Mouse (Mus musculus) bone marrow macrophage, adult 2 months (primary cell): ENCODE results near the gene Glis3. TPM values are rescaled to one million over a fixed set of nuclear protein-coding genes. Genes with fewer than 3 reads are reported as not detected.

ENCODE experiments used
- H3K27ac ChIP-seq: 2 replicates; pipeline ENCODE4 v1.5.1; 2012; ENCODE audit warnings: low read depth, low read length; ENCODE audit not compliant: insufficient read depth
- H3K4me1 ChIP-seq: 2 replicates; pipeline ENCODE4 v1.6.1; 2012; ENCODE audit warnings: low read length; ENCODE audit not compliant: control insufficient read depth, insufficient read depth
- H3K4me3 ChIP-seq: 2 replicates; pipeline ENCODE4 v1.5.1; 2012; ENCODE audit warnings: mild to moderate bottlenecking, low read length, moderate library complexity; ENCODE audit not compliant: insufficient read depth
- CTCF ChIP-seq: IDR thresholded peaks from 2 replicates; pipeline ENCODE4 v1.5.1; 2012; ENCODE audit warnings: low read depth, mild to moderate bottlenecking, low read length, moderate library complexity
- POLR2A ChIP-seq: IDR thresholded peaks from 2 replicates; pipeline ENCODE4 v1.6.1; 2012; ENCODE audit warnings: mild to moderate bottlenecking, low read depth, low read length, borderline replicate concordance
- polyA plus RNA-seq: library from polyadenylated mRNA; stranded (reverse); fragments of >200 nt; gene quantifications from 2 replicates; pipeline ENCODE4 v1.2.4, GENCODE M21; 2012; ENCODE audit not compliant: missing spikeins, insufficient read depth, insufficient read length

Glis3 gene
- polyA plus RNA-seq, 1 experiment = 3.4 TPM

GRCm38 (mm10) chr19:28600866-28601265 lies 79.0 kb downstream of the Glis3 start:
- Histone ChIP-seq H3K4me1 (no peaks in the 10 kb centered on the region), H3K4me3 (no peak overlapping the region), H3K27ac (no peak overlapping the region)
- TF ChIP-seq POLR2A = no peak
- no peak for TF ChIP-seq CTCF

GRCm38 (mm10) chr19:28594215-28594614 lies 85.7 kb downstream of the Glis3 start:
- TF ChIP-seq CTCF (no peak), POLR2A (no peak)
- Histone ChIP-seq H3K4me1 (no peaks in the 10 kb centered on the region), H3K27ac (no peak overlapping the region), H3K4me3 (no peak overlapping the region)

GRCm38 (mm10) chr19:28592981-28593380 lies 86.9 kb downstream of the Glis3 start:
- no peak overlapping the region for H3K4me3 ChIP-seq
- H3K27ac ChIP-seq = no peak overlapping the region
- no peaks in the 10 kb centered on the region for H3K4me1 ChIP-seq
- TF ChIP-seq POLR2A = no peak

- H3K27ac ChIP-seq = no peak overlapping the region
- TF ChIP-seq CTCF (no peak), POLR2A (no peak)
- H3K4me3 ChIP-seq = no peak overlapping the region
- no peaks in the 10 kb centered on the region for H3K4me1 ChIP-seq
Observed at GRCm38 (mm10) chr19:28591736-28592477, 88.0 kb downstream of the Glis3 start.

GRCm38 (mm10) chr19:28580499-28580898 lies 99.4 kb downstream of the Glis3 start:
- no peak for TF ChIP-seq POLR2A
- TF ChIP-seq CTCF = no peak
- Histone ChIP-seq H3K4me3 (no peak overlapping the region), H3K4me1 (no peaks in the 10 kb centered on the region), H3K27ac (no peak overlapping the region)

- Histone ChIP-seq H3K4me1 (no peaks in the 10 kb centered on the region), H3K4me3 (no peak overlapping the region), H3K27ac (no peak overlapping the region)
- no peak for TF ChIP-seq CTCF
- TF ChIP-seq POLR2A = no peak
Observed at GRCm38 (mm10) chr19:28579724-28580375, 100.0 kb downstream of the Glis3 start.

- Histone ChIP-seq H3K4me3 (no peak overlapping the region), H3K27ac (no peak overlapping the region), H3K4me1 (no peaks in the 10 kb centered on the region)
- TF ChIP-seq CTCF (no peak), POLR2A (no peak)
Observed at GRCm38 (mm10) chr19:28577023-28577422, 102.9 kb downstream of the Glis3 start.

GRCm38 (mm10) chr19:28576619-28577018 lies 103.3 kb downstream of the Glis3 start:
- TF ChIP-seq CTCF (no peak), POLR2A (no peak)
- Histone ChIP-seq H3K4me1 (no peaks in the 10 kb centered on the region), H3K4me3 (no peak overlapping the region), H3K27ac (no peak overlapping the region)

- H3K4me1 ChIP-seq = no peaks in the 10 kb centered on the region
- H3K27ac ChIP-seq = no peak overlapping the region
- no peak overlapping the region for H3K4me3 ChIP-seq
- TF ChIP-seq POLR2A (no peak), CTCF (no peak)
Observed at GRCm38 (mm10) chr19:28573641-28574040, 106.2 kb downstream of the Glis3 start.

- Histone ChIP-seq H3K4me1 (no peaks in the 10 kb centered on the region), H3K27ac (no peak overlapping the region), H3K4me3 (no peak overlapping the region)
- no peak for TF ChIP-seq CTCF
- TF ChIP-seq POLR2A = no peak
Observed at GRCm38 (mm10) chr19:28569856-28570255, 110.0 kb downstream of the Glis3 start.
